Mouse (Mus musculus): ENCODE data around the gene Gm10282.
A peak's percentile ranks its signal among the peaks of the same experiment; 100 is the strongest.

Gm10282 gene

GRCm38 (mm10) chr8:72324036-72324706, 19.1 kb upstream of the Gm10282 start:
- DNase-seq (ENCODE audit: low spot score in 2 of 2), result no peak

GRCm38 (mm10) chr8:72323131-72323725, 18.2 kb upstream of the Gm10282 start:
- no peak for DNase-seq (ENCODE audit: low spot score in 2 of 2)

GRCm38 (mm10) chr8:72322471-72322889, 17.4 kb upstream of the Gm10282 start:
- DNase-seq (ENCODE audit: low spot score in 2 of 2), result no peak

GRCm38 (mm10) chr8:72321635-72322441, 16.8 kb upstream of the Gm10282 start:
- no peak for DNase-seq (ENCODE audit: low spot score in 2 of 2)

GRCm38 (mm10) chr8:72320803-72321583, 15.9 kb upstream of the Gm10282 start:
- no peak for DNase-seq (ENCODE audit: low spot score in 2 of 2)

- DNase-seq (ENCODE audit: low spot score in 2 of 2), result no peak
These were observed 15.1 kb upstream of the Gm10282 start for GRCm38 (mm10) chr8:72319921-72320802.

GRCm38 (mm10) chr8:72319397-72319796, 14.3 kb upstream of the Gm10282 start:
- DNase-seq (ENCODE audit: low spot score in 2 of 2), result no peak

GRCm38 (mm10) chr8:72318801-72319322, 13.8 kb upstream of the Gm10282 start, which contains the start of gene Klf2:
Klf2 (plus strand) TSS chr8:72319033.
- peak; percentile 85 to 87 for DNase-seq (ENCODE audit: low spot score in 2 of 2)

- no peak for DNase-seq (ENCODE audit: low spot score in 2 of 2)
These were observed 12.8 kb upstream of the Gm10282 start for GRCm38 (mm10) chr8:72317741-72318301.

GRCm38 (mm10) chr8:72316053-72316695, 11.1 kb upstream of the Gm10282 start:
- no peak for DNase-seq (ENCODE audit: low spot score in 2 of 2)

- DNase-seq (ENCODE audit: low spot score in 2 of 2), result no peak
These were observed 8.0 kb upstream of the Gm10282 start for GRCm38 (mm10) chr8:72312926-72313518.

- DNase-seq (ENCODE audit: low spot score in 2 of 2), result peak; percentile 61 to 64
These were observed 5.9 kb upstream of the Gm10282 start for GRCm38 (mm10) chr8:72310849-72311506.

- DNase-seq (ENCODE audit: low spot score in 2 of 2), result no peak
These were observed 3.2 kb upstream of the Gm10282 start for GRCm38 (mm10) chr8:72308276-72308675.

GRCm38 (mm10) chr8:72306913-72307312, 1.9 kb upstream of the Gm10282 start:
- DNase-seq (ENCODE audit: low spot score in 2 of 2), result no peak

GRCm38 (mm10) chr8:72303633-72304032, 1.4 kb downstream of the Gm10282 start:
- no peak for DNase-seq (ENCODE audit: low spot score in 2 of 2)

GRCm38 (mm10) chr8:72302986-72303612, 2.0 kb downstream of the Gm10282 start:
- no peak for DNase-seq (ENCODE audit: low spot score in 2 of 2)

- no peak for DNase-seq (ENCODE audit: low spot score in 2 of 2)
These were observed 3.6 kb downstream of the Gm10282 start for GRCm38 (mm10) chr8:72301497-72301896.
